Mouse (Mus musculus) cerebellum, adult 9-10 months (tissue): ENCODE results near the gene Spns2.

Experiments used
- DNase-seq: peaks from one replicate; pipeline ENCODE4 v3.0.0; 2022

The Spns2 gene

DNA sequence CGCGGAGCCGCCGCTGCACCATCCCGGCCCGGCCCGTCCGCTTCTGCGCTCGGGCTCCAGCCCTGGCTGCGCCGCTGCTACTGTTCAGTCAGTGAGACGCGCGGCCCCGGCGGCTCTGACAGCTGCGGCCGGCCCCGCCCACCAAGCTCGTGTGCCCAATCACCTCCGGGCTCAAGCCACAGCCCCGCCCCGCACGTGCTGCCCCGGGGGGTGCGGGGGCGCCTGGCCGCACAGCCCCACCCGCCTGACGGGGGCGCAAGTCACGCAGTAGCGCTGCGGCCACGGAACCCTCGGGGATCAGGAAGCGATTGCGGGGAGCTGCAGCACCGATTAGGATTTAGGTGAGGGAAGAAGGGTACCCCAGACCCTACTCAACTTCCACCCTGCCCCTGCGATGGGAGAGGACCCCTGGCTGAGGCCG, at the start of gene Spns2:
TSS of gene Spns2 (minus strand) at position 24 of the 421 bp plus-strand sequence.
- DNase-seq, result peak; percentile 55

DNA sequence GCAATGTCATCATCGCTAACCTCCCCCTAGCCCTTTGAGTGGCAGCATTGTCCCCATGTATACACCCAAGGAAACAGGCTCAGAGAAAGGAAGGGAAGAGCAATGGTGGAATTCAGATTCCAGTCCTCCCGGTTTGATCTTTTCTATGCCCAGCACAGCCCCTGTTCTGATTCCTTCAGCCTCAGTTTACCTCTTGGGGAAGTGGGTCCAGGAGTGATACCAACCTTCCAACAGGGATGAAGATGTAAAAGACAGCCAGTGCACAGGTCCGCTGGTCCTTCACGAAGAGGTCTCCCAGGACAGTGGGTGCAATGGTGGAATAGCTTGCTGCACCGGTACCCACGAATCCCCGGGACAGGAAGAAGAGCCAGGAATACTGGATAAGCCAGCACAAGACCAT, 49.1 kb upstream of the Spns2 start:
- no peak for DNase-seq

DNA sequence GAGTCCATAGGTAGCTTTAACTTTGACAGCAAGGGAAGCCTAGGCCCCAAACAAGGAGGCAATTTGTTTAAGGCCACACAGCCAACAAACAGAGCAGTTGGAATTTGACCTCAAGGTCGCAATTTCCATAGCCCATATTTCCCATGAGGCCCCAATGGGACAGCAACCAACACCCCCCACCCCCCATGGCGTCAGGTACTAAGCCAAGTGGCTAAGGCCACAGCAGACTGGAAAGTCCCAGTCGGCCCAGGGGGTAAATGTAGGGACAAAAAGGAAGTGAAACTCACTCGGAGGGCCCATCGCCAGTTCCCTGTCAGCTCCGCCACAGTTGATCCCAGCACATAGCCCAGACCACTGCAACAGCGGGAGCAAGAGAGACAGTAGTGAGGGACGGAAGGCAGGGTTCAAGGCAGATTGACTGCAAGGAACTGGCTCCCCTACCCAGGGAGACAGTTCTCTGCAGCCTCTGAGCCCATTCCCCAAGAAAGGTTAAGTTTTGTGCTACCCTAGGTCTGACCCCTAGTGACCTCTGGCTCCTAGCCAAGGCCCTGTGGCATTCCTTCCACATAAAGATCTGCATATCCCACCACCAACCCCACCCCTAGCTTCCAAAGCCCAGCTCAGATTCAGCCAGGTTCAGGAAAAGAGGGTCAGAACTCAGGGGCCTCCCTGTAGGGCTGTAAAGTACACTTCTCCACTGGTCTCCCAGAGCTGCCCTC, 48.5 kb upstream of the Spns2 start:
- no peak for DNase-seq

DNA sequence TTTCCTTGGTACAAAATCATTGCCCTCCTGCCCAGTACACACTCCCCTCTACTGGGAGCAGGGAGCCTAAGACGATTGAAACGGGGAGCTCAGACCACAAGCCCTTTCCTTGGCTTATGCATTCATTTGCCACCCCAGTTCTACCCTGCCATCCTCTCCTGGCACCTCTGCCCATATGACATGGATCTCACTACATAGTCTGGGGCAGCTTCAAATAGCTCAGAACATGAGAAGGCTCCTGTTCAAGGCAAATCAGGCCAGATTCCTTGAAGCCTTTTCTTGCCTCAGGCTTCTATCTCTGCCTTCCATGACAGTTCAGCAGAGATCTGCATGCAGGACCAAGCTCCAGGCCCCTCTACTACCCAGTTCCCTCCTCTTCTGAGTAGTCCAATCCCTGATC, 47.8 kb upstream of the Spns2 start:
- no peak for DNase-seq

DNA sequence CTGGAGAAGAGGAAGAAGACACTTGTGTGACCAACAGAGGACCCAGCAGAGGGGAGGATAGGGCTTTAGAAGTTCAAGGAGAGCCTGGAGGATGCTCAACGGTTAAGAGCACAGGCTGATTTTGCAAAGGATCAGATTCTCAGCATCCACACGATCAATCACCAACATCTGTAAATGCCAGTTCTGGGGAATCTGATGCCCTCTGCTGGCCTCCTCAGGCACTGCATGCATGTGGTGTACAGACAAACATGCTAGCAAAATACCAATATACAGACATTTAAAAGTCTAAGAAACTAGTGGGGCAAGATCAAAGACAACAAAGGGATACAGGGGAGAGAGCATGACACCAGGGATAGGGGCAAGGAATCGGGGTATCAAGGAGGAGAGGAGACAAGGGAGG, 45.8 kb upstream of the Spns2 start:
- DNase-seq, result no peak

DNA sequence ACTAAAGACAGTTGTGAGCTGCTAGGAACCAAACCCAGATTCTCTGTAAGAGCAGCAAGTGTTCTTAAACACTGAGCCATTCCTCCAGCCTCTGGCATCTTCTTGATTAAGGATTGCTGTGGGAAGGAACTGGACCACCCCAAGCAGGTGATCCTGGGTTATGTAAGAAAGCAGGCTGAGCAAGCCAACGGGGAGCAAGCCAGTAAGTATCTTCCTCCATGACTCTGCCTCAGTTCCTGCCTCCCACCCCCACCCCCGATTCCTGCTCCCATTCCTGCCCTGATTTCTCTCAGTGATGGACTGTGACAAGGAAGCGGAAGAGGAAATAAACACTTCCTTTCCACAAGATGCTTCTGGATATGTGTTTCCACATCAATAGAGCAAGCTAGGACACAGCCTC, 43.2 kb upstream of the Spns2 start:
- DNase-seq, result no peak

DNA sequence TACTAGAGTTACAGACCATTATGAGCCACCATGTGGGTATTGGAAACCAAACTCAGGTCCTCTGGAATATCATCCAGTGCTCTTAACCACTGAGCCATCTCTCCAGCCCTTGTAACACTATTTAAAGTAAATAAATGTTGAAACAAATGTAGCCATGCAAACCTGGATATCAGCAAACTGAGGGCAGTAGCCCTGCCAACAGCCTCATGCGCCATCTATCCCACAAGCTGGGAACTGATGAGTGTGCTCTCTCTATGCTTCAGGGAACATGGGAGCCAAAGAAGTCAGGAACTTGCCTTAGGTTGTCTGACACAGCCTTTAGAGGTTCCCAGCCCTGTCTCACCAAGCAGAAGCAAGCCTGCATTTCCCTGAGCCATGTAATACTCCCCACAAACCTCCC, 41.9 kb upstream of the Spns2 start:
- no peak for DNase-seq

DNA sequence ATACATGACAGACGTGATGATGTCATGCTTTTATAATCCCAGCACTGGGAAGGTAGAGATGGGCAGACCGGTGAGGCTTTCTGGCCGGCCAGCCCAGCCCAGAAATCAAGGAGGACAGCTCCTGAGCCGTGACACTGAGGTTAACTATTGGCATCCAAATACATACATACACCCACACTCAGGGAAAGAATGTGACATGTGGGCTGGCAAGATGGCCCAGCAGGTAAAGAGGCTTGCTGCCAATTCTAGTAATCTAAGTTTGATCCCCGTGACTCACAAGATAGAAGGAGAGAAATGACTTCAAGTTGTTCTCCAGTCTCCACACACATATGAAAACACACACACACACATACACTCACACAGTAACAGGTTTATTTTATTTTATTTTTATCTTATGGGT, 41.4 kb upstream of the Spns2 start:
- no peak for DNase-seq

DNA sequence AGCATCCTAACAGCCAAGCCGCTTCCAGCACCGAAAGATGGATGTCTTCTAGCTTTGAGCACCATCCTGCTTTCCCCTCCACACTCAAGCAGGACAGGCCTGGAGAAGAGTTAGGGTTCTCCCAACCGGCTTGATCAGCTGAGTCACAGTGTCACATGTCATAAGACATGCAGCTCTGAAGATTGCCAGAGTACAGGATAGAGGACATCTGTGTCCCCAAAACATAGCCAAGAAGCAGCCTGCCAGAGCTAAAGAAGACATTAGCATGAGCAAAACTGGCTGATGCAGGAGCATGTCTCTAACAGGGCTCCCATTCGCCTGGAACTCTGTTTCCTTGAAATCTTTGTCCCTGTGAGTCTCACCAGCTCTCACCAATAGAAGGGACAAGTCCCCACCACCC, 36.5 kb upstream of the Spns2 start:
- no peak for DNase-seq

DNA sequence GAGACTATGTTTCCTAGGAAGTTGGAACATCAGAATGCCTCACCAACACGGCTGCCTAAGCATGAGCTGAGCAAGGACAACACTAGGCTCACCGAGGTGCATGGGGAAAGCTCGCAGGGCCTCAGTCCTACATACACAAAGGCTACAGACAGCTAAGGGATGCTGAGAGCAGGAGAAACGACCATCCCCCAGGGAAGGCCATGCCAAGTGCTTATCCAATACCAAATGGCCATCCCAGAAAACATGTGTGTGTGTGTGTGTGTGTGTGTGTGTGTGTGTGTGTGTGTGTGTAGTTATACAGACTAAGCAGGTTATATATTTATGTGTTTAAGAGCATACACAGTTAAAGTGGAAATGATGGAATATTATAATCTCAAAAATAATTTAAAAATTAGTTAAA, 34.0 kb upstream of the Spns2 start:
- DNase-seq, result no peak

DNA sequence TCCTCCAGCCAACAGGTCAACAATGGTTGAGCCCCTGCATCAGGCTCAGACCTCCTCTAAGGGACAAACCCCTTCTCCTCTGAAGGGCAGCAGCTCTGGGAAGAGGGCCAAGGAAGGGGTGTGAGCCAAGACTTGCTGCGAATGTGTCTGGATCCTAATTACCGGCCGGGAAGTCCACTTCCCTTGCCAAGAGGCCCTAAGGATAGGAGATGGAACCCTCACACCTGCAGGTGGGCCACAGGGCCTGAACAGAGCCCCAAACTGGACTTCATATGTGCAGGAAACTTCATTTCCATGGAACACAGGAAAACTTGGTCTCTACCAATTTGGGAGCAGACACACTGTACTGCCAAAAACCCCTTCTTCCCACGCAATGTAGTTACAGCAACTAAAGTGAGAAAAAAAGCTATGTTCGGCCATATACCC, 32.9 kb upstream of the Spns2 start:
- peak; percentile 28 for DNase-seq

DNA sequence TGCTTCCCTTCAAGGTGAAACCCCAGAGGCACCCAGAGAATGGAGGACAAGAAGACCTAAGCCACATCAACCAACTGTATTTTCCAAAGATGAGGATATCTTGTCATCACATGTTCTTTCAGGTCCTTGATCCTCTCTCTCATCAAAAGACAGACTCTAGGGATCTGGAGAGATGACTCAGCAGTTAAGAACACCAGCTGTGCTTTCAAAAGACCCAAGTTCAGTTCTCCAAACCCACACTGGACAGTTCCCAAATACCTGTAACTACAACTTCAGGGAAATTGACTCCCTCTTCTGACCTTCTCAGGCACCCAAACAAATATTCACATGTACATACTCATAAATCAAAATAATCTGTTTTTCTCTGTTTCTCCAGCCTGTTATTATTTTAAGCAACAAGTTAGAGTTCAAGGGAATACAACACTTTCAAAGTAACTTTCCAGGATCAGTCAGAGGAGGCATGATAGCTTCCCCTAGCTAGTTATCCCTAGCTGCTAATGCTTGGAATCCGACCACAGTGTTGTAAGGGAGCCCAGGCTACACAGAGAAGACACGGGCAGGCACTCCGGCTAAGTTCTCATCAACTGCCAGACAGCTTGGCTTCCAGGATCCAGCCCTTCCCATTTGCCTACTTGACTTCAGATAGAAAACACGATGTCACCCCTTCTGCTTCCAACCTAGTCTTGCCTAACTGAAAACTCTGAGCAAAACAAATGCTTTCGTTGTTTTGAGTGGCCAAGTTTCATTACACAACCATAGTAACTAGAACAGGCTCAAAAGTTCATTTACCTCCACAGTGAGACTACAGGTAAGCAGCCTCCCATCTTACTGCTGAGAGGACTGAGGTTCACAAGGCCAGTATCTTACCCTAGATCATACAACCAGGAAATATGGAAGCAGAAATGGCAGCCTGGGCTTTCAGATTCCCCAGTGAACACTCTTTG, 32.2 kb upstream of the Spns2 start:
- DNase-seq, result no peak

DNA sequence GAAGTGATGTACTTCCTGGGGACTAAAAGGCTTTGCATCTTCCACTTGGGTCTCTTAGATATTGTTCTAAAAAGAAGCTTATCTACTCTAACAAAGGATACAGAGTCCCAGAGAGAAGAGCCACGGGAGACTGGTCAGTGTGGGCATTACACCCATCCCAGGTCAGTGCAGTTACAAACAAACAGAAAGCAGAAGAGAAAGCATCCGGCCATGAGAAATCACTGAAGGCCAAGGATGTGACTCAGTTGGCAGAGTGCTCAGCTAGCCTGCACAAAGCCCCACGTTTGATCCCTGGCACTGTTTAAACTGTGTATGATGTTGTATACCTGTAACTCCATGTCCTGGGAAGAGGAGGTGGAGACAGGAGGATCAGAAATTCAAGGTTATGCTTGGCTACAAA, 30.2 kb upstream of the Spns2 start:
- no peak for DNase-seq

DNA sequence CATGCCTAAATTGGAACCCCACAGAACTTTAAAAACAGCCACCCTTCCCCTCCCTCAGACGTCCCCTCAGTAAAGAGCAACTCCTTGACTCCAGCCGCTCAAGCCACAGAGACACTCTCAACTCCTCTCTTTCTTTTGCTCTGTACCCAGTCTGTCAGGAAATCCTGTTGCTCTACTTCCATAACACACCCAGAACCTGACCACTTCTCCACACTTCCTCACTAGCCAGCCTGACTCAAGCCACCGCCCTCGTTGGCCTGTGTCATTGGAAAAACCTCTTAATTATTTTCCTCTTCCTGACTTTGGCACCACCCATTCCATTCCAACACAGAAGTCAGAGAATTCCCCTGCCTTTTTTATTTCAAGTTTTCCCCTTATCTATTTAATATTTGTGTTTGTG, 29.5 kb upstream of the Spns2 start:
- DNase-seq, result no peak

DNA sequence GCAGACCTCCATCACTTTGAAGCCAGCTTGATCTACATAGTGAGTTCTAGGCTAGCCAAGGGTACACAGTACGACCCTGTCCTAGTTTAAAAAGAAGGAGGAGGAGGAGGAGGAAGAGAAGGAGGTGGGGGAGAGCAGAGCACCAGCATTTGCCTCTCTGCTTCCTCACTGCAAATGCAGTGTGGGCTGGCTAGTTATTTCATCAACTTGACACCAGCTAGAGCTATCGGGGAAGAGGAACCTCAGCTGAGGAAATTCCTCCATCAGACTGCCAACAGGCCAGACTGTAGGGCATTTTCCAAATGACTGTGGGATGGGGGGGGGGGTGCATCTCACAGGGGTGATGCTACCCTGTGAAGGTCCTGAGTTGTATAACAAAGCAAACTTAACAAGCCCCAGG, 28.7 kb upstream of the Spns2 start:
- DNase-seq, result no peak

DNA sequence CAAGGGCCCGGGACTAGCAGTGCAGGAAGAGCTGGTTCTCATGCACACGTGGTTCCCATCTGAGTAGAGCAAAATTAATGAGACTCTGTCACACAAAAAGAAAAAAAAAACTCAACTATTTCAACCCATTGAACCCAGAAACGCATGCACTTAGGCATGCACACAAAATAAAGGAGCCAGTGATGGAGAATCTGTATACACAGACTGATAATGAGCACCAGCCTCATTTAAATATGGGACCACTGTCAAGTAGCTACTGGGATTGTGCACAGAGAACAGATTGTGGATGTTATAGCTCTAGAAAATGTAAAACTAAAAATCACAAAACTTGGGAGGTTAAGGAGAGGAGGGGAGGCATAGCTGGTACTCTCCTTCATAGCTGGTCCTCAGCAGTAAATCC, 25.3 kb upstream of the Spns2 start:
- DNase-seq, result no peak

DNA sequence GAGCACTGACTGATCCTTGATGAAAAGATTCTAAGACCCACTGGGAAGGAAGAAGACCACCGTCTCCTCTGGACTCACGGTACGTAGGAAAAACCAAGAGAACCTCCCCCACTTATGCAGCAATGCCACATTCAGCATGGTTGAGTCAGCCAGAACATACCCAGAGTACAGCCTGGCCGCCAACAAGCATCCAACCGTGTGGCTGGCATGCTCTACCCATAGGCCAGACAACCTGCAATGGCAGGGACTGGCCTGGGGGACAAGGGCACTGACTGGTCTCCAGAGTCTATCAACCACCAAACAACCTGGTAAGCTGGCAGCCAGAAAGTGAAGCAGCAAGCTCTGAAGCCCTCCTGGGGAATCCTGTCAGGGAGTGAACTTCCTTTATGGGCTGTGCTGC, 18.9 kb upstream of the Spns2 start:
- DNase-seq, result no peak

DNA sequence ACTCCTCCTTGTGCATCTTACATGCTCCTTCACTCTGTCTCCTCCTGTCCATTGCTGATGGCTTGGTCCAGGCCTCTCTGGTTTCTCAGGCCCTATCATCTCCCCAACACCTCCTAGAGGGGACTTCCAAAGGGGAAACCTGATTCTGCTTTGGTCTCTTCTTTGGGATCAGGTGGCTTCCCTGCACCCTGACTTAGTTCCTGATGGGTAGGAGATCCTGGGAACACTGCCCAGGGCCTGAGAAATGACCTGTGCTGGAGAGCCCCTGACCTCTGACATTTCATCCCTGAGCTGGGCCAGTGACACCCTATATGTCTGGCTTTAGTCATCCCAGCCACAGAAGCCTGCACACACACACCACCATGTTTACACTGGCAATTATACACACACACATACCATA, 17.9 kb upstream of the Spns2 start:
- no peak for DNase-seq

DNA sequence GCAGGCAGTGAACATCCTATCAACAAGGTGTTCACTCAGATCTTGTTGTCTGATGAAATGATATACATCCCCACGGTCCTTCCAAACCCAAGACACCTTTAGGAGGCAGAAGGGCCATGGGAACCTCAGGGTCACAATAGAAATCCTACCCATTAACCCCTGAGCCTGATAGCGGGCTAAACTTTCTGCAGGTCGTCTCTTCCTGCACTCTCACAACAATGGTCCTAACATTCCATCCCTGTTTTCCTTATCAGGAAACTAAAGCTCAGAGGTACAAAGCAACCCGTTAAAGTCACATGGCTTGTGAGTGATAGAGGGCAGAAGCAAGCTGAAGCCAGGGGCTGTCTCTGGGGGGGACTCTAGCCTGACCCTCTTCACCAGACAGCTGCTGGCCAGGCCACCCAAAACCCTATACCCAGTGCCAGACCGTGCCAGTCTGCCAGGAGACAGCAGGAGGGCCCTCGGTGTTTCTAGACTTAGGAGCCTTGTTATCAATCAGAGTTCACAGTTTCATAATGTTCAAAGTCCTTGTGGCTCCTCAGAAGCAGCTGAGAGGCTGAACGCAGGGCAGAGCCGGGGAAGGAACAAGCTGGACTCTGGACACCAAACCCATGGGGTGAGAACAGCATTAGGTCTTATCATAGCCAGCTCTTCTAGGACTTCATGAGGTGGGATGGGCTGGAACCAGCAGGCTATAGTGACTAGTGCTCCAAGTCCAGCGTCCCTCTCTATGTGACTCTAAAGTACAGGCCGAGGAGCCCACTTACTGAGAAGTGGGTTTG, 14.5 kb upstream of the Spns2 start:
- DNase-seq, result no peak

DNA sequence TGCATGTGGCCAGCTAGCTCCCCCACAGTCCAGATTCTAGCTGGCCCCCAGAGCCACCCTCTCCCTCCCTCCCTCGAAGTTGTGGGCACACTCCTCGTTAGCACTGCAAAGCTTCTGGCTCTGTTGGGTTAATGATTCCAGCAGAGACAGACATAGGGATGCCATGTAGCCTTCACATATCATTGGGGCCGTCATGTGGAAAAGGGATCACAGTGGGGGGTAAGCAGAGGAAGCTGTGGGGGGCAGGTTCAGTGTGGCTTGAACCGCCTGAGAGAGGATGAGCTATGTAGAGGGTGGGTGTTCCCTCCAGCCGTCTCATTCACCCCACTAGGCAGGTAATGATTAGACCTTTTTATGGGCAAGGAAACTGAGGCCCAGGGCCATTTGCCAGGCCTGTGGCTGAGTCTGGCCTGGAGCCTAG, 13.8 kb upstream of the Spns2 start:
- no peak for DNase-seq

DNA sequence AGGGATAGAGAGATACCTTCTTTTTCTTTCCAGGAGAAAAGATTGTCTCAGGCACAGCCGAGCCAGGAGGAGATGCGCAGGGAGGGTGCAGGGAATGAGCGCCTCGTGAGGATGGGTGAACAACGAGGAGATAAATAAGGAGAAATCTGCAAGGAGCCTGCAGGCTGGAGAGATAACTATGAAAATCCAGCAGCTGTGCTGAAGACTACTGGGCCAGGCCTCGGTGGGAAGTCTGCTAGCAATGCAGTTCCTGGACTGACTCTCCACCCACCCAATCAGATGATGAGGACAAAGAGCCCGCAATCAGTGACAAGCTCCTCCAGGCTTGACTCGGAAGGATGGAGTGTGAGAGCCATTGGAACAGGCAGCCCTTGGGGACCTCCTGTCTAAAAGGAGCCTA, 12.5 kb upstream of the Spns2 start:
- no peak for DNase-seq

DNA sequence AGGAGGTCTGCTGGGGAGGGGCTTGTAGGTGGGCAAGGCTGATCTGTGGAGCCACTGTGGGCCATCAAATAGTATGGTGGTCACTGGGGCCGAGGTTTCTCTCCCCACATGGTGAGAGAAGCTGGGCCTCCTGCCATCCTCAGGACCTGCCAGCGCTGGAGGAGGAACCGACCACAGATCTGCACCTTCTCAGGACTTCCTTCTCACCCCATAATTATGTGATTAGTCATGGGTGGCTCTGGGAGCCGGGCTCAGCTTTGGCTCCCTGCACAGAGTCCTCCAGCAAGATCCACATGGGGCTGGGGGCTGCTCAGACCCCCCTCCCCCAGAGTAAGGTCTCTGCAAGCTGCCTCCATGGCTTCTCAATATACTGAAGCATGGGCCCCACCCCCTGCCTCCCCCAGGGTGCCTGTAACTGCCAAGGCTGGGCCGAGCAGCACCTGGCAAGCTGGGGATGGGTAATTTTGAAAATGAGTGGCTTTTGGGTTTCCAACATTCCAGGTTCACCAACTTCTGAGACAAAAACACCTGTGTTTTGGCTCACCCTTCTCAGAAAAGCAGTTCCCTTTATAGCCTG, 11.8 kb upstream of the Spns2 start:
- no peak for DNase-seq

DNA sequence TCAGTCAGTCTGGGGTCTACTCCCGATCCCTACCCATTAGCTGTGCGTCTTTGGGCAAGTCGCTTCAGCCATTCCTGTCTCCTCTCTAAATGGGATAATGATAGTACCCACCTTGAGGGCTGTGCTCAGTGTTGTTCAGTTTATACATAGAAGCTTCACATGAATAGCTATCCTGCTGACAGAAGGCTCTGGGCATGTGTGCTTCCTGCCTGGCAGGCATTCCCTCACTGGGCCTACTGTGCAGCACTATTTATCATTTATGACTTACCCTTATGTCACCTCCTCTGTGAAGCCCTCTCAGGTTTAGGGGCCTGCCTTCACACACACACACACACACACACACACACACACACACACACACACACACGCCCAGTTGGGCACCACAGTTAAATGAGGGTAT, 10.4 kb upstream of the Spns2 start:
- DNase-seq, result no peak
